Mouse (Mus musculus): ENCODE measurements around the gene Gm7137.

DNA sequence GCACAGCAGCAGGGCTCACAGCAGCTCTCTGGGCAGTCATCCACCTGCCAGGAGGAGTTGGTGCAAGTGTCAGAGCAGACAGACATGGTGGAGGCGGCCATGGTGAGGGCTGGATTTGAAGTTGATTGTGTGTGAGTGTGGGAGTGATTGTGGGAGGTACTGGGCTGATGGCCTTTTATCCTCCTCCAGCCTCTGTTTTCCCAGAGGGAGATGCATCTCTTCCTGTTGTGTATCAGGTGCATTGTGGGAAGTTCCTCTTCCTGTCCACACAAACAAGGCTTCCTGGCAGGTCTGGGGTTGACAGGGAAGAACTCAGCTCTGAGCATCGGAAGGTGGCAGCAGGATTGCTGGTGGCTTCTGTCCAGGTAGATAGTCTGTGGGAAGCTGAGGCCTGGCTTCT, 7.0 kb upstream of the Gm7137 start, which contains the start of gene Gm9639:
- TF ChIP-seq EP300 (IDR thresholded peaks at IDR 0.05; ENCODE audit: low read depth) (no peak), CTCF (IDR thresholded peaks at IDR 0.05; ENCODE audit: low read depth) (no peak)
